In the genomic region with DNA sequence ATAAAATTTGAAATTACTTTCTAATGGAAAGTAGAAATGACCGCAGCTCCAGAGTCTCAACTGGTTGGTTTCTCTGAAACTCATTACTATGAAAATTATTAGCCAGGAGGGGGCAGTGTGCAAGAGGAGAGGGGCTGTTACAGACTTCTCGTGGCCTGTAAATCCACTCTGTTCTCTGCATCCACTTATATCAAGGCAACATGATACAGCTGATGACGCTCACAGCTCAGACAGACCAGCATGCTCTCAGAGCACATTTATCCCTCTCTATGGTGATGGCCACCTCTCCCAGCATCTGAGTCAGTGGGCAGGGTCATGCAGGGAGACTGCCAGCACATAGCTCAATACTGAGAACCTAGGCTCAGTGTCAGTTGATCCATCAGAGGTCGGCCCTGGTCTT, we compare ENCODE assay signal across 10 mouse cellular contexts.
A peak's percentile ranks its signal among the peaks of the same experiment; 100 is the strongest.
DNase-seq lines count a peak whose midpoint lies in the region; ATAC-seq and TF ChIP-seq lines count a peak whose summit lies in the region.
"Had no signal": no experiment of that assay in that cellular context is flagged by ENCODE, and none has a peak within 500 bp of the region (broad histone marks: within the 10 kb centered on the region; RNA-seq: fewer than 3 reads in every experiment).

No protein-coding gene starts in this region.

- 54% methylated on average over 4 of the region's 4 CpGs for WGBS in lung, postnatal 0 days
- 59% methylated on average over 4 of the region's 4 CpGs for WGBS in lung, adult 2 months
- 65% methylated on average over 4 of the region's 4 CpGs for WGBS in forebrain, postnatal 0 days

- no peaks in the 10 kb centered on the region for H3K4me1 ChIP-seq in lung, postnatal 0 days (ENCODE audit: insufficient read depth, low read depth, low read length)
- H3K4me1 ChIP-seq in lung, adult 2 months (ENCODE audit: control insufficient read depth, insufficient read depth, low read length): 0 out of 2 replicates have a peak, but pooled peaks cover 3% of the 10 kb centered on the region
- H3K4me1 ChIP-seq in forebrain, postnatal 0 days (ENCODE audit: insufficient read depth): no peaks in the 10 kb centered on the region

- TF ChIP-seq POLR2A in lung, adult 2 months (IDR thresholded peaks at IDR 0.05; ENCODE audit: borderline replicate concordance, extremely low read depth, low read depth, low read length): no peak

- H3K27me3 ChIP-seq in lung, postnatal 0 days (replicated peaks; ENCODE audit: insufficient read depth, low read length): no peaks in the 10 kb centered on the region
- no peaks in the 10 kb centered on the region for H3K27me3 ChIP-seq in forebrain, postnatal 0 days (ENCODE audit: insufficient read depth, low read length)
- H3K27me3 ChIP-seq: CH12.LX had no signal

- H3K9me3 ChIP-seq in lung, postnatal 0 days (ENCODE audit: low read length): no peaks in the 10 kb centered on the region
- no peaks in the 10 kb centered on the region for H3K9me3 ChIP-seq in forebrain, postnatal 0 days (ENCODE audit: low read length)

- no peak for TF ChIP-seq EP300 in lung, postnatal 0 days (IDR thresholded peaks at IDR 0.05)

- peak; percentile 50 for DNase-seq in gastrocnemius, postnatal 25 days
- DNase-seq in gastrocnemius, postnatal 14 days: no peak
- peak; percentile 31 for DNase-seq in lung, postnatal 0 days (ENCODE audit: low spot score)
- DNase-seq in lung, adult 2 months: no peak
- peak; percentile 9 for DNase-seq in forebrain, postnatal 0 days
- DNase-seq in retina, embryonic 14.5 days (ENCODE audit: low spot score): peak; percentile 27
- DNase-seq in thymus, postnatal 0 days (ENCODE audit: low spot score): no peak
- no peak for DNase-seq in adrenal gland, postnatal 14 days
- DNase-seq: gastrocnemius, postnatal 10 days had no signal

- peak; percentile 55 for TF ChIP-seq CTCF in lung, postnatal 0 days (IDR thresholded peaks at IDR 0.05)
- TF ChIP-seq CTCF in lung, adult 2 months (IDR thresholded peaks at IDR 0.05; ENCODE audit: insufficient read depth, low read length): no peak
- peak; percentile 27 for TF ChIP-seq CTCF in forebrain, postnatal 0 days (IDR thresholded peaks at IDR 0.05; ENCODE audit: low read depth)

- peak; percentile 19; the same call in 1 of the 2 replicates for ATAC-seq in lung, postnatal 0 days
- peak; percentile 36; the same call in 1 of the 2 replicates for ATAC-seq in forebrain, postnatal 0 days

- intact Hi-C loops in gastrocnemius, postnatal 14 days (cut with DNase I; ENCODE audit: low total_unique reads): loop anchor here (5.0 kb wide), 1 partner anchor 131 kb away; no protein-coding TSS in a partner anchor

- H3K36me3 ChIP-seq in lung, postnatal 0 days (ENCODE audit: insufficient read depth, low read length): no peaks in the 10 kb centered on the region
- H3K36me3 ChIP-seq in forebrain, postnatal 0 days (ENCODE audit: insufficient read depth): 0 out of 2 replicates have a peak, but pooled peaks cover 6% of the 10 kb centered on the region

- no peak overlapping the region for H3K27ac ChIP-seq in lung, postnatal 0 days (ENCODE audit: low read length)
- no peak overlapping the region for H3K27ac ChIP-seq in forebrain, postnatal 0 days (ENCODE audit: low read depth, low read length)

- no peak overlapping the region for H3K4me2 ChIP-seq in lung, postnatal 0 days (replicated peaks; ENCODE audit: low read depth, low read length)
- no peak overlapping the region for H3K4me2 ChIP-seq in forebrain, postnatal 0 days (ENCODE audit: low read depth)

- no peak overlapping the region for H3K9ac ChIP-seq in lung, postnatal 0 days (replicated peaks; ENCODE audit: low read depth)
- no peak overlapping the region for H3K9ac ChIP-seq in forebrain, postnatal 0 days

- H3K4me3 ChIP-seq in lung, postnatal 0 days (ENCODE audit: low read depth, low read length): no peak overlapping the region
- H3K4me3 ChIP-seq in lung, adult 2 months (replicated peaks; ENCODE audit: extremely low read depth, low read depth, low read length): no peak overlapping the region
- H3K4me3 ChIP-seq in forebrain, postnatal 0 days (ENCODE audit: low read depth, low read length): no peak overlapping the region

Comparison
In these comparisons a context has a peak if more than half of its experiments do, and no peak if none do; other contexts are left out.
1. DNase-seq: peak in gastrocnemius, postnatal 25 days (single experiment), lung, postnatal 0 days (single experiment), forebrain, postnatal 0 days (single experiment) and retina, embryonic 14.5 days (single experiment); none in gastrocnemius, postnatal 14 days (single experiment), lung, adult 2 months (single experiment), thymus, postnatal 0 days (single experiment) and adrenal gland, postnatal 14 days (single experiment).